Mouse (Mus musculus) small intestine, adult 10 weeks (tissue): ENCODE data around the gene Lhx3. TPM values are rescaled to one million over a fixed set of nuclear protein-coding genes. Genes with fewer than 3 reads are reported as not detected.

Experiments
- polyA plus RNA-seq: library from polyadenylated mRNA; stranded (reverse); fragments of 350-450 nt; fragmentation: Illumina TruSeq; extraction: RNeasy Lipid Tissue Mini Kit (QIAGEN cat#74804); gene quantifications from one replicate; pipeline ENCODE4 v1.2.3, GENCODE M21; 2014; ENCODE audit warnings: low replicate concordance

Lhx3 gene
- polyA plus RNA-seq: not detected

GRCm38 (mm10) chr2:26208126-26208789 lies at the start of gene Lhx3:
Gene Lhx3 (minus strand): TSS chr2:26208289.

GRCm38 (mm10) chr2:26237290-26237782 lies 29.2 kb upstream of the Lhx3 start, which contains the start of gene Qsox2:
Gene Qsox2 (minus strand): TSS chr2:26237525.

Other genes starting within 250 kb of the Lhx3 start
- 12.3 TPM for gene Camsap1, start 225.0 kb downstream of the Lhx3 start, polyA plus RNA-seq
- gene Ubac1, start 186.5 kb downstream of the Lhx3 start, polyA plus RNA-seq: 27.2 TPM
- 9.4 TPM for gene Nacc2, start 85.1 kb downstream of the Lhx3 start, polyA plus RNA-seq
- gene Qsox2, start 29.2 kb upstream of the Lhx3 start, polyA plus RNA-seq: 6.0 TPM
- 0.11 TPM for gene Ccdc187, start 86.3 kb upstream of the Lhx3 start, polyA plus RNA-seq
- not detected for gene Gpsm1, start 107.2 kb upstream of the Lhx3 start, polyA plus RNA-seq
- gene Dnlz, start 143.8 kb upstream of the Lhx3 start, polyA plus RNA-seq: 0.67 TPM
- gene Card9, start 152.6 kb upstream of the Lhx3 start, polyA plus RNA-seq: not detected
- gene Snapc4, start 172.4 kb upstream of the Lhx3 start, polyA plus RNA-seq: 2.5 TPM
- 27.0 TPM for gene Entr1, start 181.0 kb upstream of the Lhx3 start, polyA plus RNA-seq
- 81.5 TPM for gene Pmpca, start 181.1 kb upstream of the Lhx3 start, polyA plus RNA-seq
- 4.4 TPM for gene Inpp5e, start 200.9 kb upstream of the Lhx3 start, polyA plus RNA-seq
- 58.1 TPM for gene Sec16a, start 236.9 kb upstream of the Lhx3 start, polyA plus RNA-seq